Mouse (Mus musculus) cerebellum, postnatal 14 days (tissue): ENCODE results near the gene Psmb7.

Experiments
- DNase-seq, 2 experiments: peaks; one replicate each; pipeline ENCODE4 v3.0.0; 2021; ENCODE audit warnings: mixed read lengths in 2 of 2

The Psmb7 gene

GRCm38 (mm10) chr2:38643625-38644427 is at the start of gene Psmb7:
Psmb7 (minus strand) TSS chr2:38644087.
- DNase-seq, result peak; percentile 89 to 92

GRCm38 (mm10) chr2:38691542-38691941 is 47.7 kb upstream of the Psmb7 start:
- peak; percentile 72 to 86 for DNase-seq

- DNase-seq, result no peak
These were observed 46.0 kb upstream of the Psmb7 start for GRCm38 (mm10) chr2:38689881-38690280.

GRCm38 (mm10) chr2:38688791-38689520 is 45.1 kb upstream of the Psmb7 start:
- DNase-seq, result peak; percentile 65 to 77

- DNase-seq, result no peak
These were observed 41.9 kb upstream of the Psmb7 start for GRCm38 (mm10) chr2:38685746-38686145.

GRCm38 (mm10) chr2:38683083-38683482 is 39.2 kb upstream of the Psmb7 start:
- no peak for DNase-seq

- DNase-seq, result no peak
These were observed 38.3 kb upstream of the Psmb7 start for GRCm38 (mm10) chr2:38682209-38682608.

- no peak for DNase-seq
These were observed 35.1 kb upstream of the Psmb7 start for GRCm38 (mm10) chr2:38678947-38679346.

GRCm38 (mm10) chr2:38675366-38675969 is 31.6 kb upstream of the Psmb7 start:
- peak in 1 of 2 experiments; percentile 37 for DNase-seq

GRCm38 (mm10) chr2:38672496-38672895 is 28.6 kb upstream of the Psmb7 start:
- no peak for DNase-seq

- DNase-seq, result no peak
These were observed 25.1 kb upstream of the Psmb7 start for GRCm38 (mm10) chr2:38668802-38669580.

GRCm38 (mm10) chr2:38661398-38661797 is 17.5 kb upstream of the Psmb7 start:
- no peak for DNase-seq

- DNase-seq, result peak; percentile 87 to 88
These were observed 14.5 kb upstream of the Psmb7 start for GRCm38 (mm10) chr2:38658338-38658836.

GRCm38 (mm10) chr2:38653694-38654093 is 9.8 kb upstream of the Psmb7 start:
- DNase-seq, result no peak

GRCm38 (mm10) chr2:38653293-38653619 is 9.4 kb upstream of the Psmb7 start:
- no peak for DNase-seq

GRCm38 (mm10) chr2:38652565-38653292 is 8.8 kb upstream of the Psmb7 start:
- peak; percentile 64 to 70 for DNase-seq

- DNase-seq, result no peak
These were observed 8.2 kb upstream of the Psmb7 start for GRCm38 (mm10) chr2:38652098-38652497.

GRCm38 (mm10) chr2:38650340-38650739 is 6.5 kb upstream of the Psmb7 start:
- DNase-seq, result no peak

- no peak for DNase-seq
These were observed 3.8 kb upstream of the Psmb7 start for GRCm38 (mm10) chr2:38647661-38648060.

GRCm38 (mm10) chr2:38647201-38647606 is 3.3 kb upstream of the Psmb7 start:
- DNase-seq, result peak; percentile 59 to 63

GRCm38 (mm10) chr2:38645936-38646335 is 2.0 kb upstream of the Psmb7 start:
- DNase-seq, result peak; percentile 77 to 86

GRCm38 (mm10) chr2:38641761-38642160 is 2.1 kb downstream of the Psmb7 start:
- no peak for DNase-seq
